Mouse (Mus musculus) bone marrow, adult 2 months (tissue): ENCODE measurements around the gene Ppp2r5d. TPM values are rescaled to one million over a fixed set of nuclear protein-coding genes. Genes with fewer than 3 reads are reported as not detected.
A peak's percentile ranks its signal among the peaks of the same experiment; 100 is the strongest.

Source experiments
- H3K27ac ChIP-seq: fragments of 200-500 bp; 2 replicates; pipeline ENCODE4 v1.5.1; 2012; ENCODE audit warnings: low read depth, mild to moderate bottlenecking, control low read depth, inconsistent platforms, low read length; ENCODE audit not compliant: control insufficient read depth, poor library complexity, insufficient read depth
- H3K4me1 ChIP-seq: fragments of 200-500 bp; 2 replicates; pipeline ENCODE4 v1.6.1; 2011; ENCODE audit warnings: low read length; ENCODE audit not compliant: control insufficient read depth, insufficient read depth
- H3K4me3 ChIP-seq: fragments of 200-500 bp; replicated peaks from 2 replicates; pipeline ENCODE3; 2011; ENCODE audit warnings: mild to moderate bottlenecking, low read depth, low read length, control low read depth; ENCODE audit not compliant: control insufficient read depth
- CTCF ChIP-seq: fragments of 200-500 bp; IDR thresholded peaks from 2 replicates; pipeline ENCODE4 v1.5.1; 2011; ENCODE audit warnings: low read length, control low read depth; ENCODE audit not compliant: control insufficient read depth, insufficient read depth
- POLR2A ChIP-seq: fragments of 200-500 bp; IDR thresholded peaks from 2 replicates; pipeline ENCODE4 v1.6.1; 2011; ENCODE audit warnings: low read depth, mild to moderate bottlenecking, control low read depth, low read length, borderline replicate concordance; ENCODE audit not compliant: control insufficient read depth
- WGBS: fragments of 180-500 bp; shearing (Covaris S2); methylation state at CpG from one replicate; pipeline ENCODE4 v1.1.7; 2018; 5-methylcytosine and 5-hydroxymethylcytosine counted together
- polyA plus RNA-seq: library from polyadenylated mRNA; stranded (reverse); fragments of >200 nt; gene quantifications from 2 replicates; pipeline ENCODE4 v1.2.4, GENCODE M21; 2011; ENCODE audit warnings: low replicate concordance; ENCODE audit not compliant: missing spikeins, insufficient read depth, insufficient read length

Gene Ppp2r5d
- polyA plus RNA-seq, 1 experiment = 47.1 TPM

DNA sequence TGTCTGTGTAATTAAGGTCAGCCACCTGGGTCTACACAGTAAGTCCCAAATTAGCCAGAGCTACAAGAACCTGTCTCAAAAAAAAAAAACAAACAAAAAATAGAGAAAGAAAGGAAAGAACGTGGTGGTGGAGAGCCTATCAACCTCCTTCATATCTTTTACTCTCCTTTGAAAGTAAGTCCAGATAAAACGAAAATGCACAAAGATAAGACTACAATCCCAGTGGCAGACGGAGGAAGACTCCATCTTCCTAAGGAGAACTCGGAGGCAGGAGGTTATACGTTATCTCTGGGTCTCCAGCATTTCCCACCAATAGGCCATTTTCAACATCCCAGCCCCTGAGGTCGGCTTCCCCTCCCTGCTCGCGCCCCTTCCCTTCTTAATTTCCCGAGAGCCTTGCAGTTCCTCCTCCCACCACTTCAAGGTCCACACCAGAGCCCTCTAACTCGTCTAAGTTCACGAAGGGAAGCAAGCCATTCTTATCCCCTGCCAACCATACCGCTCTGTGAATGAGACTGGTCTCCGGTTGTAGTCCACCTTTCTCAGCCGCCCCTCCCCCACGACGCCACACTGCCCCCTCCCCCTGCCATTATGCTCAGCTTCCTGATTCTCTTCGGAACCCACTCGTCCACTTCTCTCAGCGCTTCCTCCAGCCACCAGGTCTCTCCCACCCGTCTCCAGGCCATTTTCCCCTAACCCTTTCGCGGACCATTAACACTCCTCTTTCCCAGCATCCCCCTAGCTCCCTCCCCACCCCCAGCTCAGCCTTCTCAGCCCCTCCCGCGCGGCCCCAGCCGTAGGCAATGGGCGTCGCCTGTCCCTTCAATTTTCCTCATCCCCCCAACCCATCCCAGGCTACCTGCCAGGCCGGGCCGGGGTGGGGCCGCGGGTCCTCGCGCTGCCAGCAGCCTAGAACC, 24.8 kb downstream of the Ppp2r5d start:
- 0 out of 2 replicates have a peak, but pooled peaks have one; percentile 16 for TF ChIP-seq CTCF
- no peak for TF ChIP-seq POLR2A
- whole genome bisulfite sequencing = under 1% methylated on average over 34 of the region's 34 CpGs
- peaks cover 4% of the 10 kb centered on the region for H3K4me1 ChIP-seq
- H3K27ac ChIP-seq = peak overlapping the region; percentile 80
- peak overlapping the region; percentile 83 for H3K4me3 ChIP-seq

DNA sequence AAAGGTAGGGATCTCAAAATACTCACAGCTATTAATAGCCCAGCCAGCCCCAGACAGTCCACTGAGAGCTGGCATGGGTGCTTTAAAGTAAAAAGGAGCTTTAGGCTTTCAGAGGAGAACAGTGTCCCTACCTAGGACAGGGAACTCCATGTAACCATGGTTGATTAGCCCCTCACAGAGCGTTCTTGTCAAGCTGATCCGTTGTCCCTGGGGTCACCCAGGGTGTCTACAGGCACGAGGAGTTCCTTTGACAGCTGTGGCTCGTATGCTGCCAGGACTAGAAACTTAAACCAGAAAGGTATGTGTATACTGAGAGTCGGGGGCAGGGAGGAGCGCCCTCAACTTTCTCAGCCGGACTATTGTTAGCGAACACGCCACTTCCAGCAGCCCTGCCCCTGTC, 26.0 kb downstream of the Ppp2r5d start:
- peaks cover 6% of the 10 kb centered on the region for H3K4me1 ChIP-seq
- no peak overlapping the region for H3K4me3 ChIP-seq
- WGBS = 80% methylated on average over 9 of the region's 9 CpGs
- no peak overlapping the region for H3K27ac ChIP-seq
- TF ChIP-seq POLR2A (no peak), CTCF (no peak)

DNA sequence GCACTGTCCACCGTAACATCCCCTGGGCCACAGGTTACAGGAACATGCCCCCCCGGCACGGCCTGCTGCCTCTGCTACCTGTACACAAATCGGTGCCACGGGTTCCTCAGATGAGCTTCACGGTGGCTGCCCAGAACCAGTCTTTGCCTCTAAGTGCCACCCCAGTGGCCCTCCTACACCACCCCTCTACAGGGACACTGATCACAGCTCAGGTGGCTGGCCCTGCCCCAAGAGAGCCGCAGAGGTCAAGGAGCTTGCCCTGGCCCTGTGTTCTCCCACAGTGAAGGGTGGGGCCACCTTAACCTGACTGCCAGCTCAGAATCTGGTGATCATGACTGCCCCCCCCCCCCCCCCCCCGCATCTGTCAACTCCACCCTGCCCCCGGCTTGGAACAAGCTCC, 26.5 kb downstream of the Ppp2r5d start, which contains the start of gene Mea1:
Mea1 (plus strand) TSS at position 378 of the 400 bp plus-strand sequence.
- Histone ChIP-seq H3K4me1 (peaks cover 6% of the 10 kb centered on the region), H3K27ac (no peak within 1 kb of the TSS), H3K4me3 (no peak within 1 kb of the TSS)
- WGBS = 84% methylated on average over 9 of the region's 9 CpGs
- no peak for TF ChIP-seq POLR2A
- TF ChIP-seq CTCF = no peak

DNA sequence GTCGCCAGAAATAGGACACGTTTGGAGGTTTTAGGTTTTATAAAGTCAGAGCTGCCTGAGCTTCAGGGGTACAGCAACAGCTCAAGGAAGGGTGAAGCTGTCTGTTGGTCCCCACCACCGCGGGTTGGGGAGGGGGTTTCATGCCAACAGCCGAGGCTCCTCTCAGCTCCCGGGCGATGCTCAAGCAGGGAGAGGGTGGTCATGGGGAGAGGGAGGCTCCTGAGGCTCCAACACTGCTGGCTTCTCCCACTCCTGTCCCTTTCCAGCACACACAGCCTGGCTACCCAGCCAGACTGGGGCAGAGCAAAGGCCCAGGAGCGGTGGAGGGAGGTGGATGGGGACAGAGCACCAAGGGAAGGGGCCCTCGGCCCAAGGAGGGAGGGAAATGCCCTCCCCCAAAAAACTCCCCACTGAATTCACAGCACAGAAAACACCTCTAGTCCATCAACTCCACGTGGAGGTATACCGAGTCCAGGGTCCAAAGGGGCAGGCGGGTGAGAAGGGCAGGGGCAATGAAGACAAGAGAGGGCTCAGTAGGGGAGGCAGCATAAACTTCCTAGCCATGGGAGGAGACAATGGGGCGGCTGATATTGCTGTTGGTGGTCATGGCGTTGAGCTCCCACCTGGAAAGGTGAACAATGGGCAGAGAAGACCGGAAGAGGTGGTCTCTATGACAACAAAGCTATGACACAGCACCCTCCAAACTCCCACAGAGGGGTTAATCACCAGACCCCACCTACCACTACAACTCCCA, 30.2 kb downstream of the Ppp2r5d start:
- Histone ChIP-seq H3K4me1 (peaks cover 1% of the 10 kb centered on the region; the same call in 1 of the 2 replicates), H3K27ac (peak overlapping the region; percentile 63), H3K4me3 (peak overlapping the region; percentile 79)
- WGBS = 36% methylated on average over 15 of the region's 15 CpGs
- no peak for TF ChIP-seq POLR2A

DNA sequence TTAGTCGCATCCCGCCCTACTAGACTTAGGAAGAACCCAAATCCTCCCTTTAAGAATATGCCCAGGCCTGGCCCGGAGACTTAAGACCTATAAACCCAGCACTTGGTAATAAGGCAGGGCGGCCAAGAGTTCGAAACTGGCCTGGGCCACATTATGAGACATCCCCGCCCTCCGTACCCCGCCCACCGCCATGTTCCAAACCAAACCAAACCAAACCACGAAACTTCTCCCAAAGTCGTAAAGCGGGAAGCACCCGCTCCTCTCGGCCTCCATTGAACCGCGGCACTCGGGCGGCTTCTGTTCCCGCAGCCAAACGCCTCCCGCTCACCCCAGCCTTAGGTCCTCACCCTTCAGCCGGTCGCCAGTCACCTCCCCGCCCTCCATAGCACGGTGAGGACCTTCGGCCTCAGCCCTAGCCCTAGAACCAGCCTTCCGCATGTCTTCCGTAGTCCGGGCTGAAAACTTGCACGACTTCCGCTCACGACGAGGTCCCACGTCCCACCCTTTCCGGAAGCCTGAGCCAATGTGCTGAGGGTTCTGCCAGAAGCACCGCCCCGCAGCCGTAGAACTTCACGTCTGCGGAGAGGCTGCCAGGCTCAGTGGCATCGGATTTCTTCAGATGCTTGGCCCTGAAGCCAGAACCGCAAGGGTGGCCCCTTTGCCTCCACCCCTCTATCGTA, 30.9 kb downstream of the Ppp2r5d start, which contains the start of gene Rrp36:
Rrp36 (minus strand) TSS at position 503 of the 680 bp plus-strand sequence.
- peak within 1 kb of the TSS; percentile 79 for H3K4me3 ChIP-seq
- WGBS = under 1% methylated on average over 43 of the region's 43 CpGs
- H3K27ac ChIP-seq = peak within 1 kb of the TSS; percentile 63
- H3K4me1 ChIP-seq = peaks cover 1% of the 10 kb centered on the region; the same call in 1 of the 2 replicates
- TF ChIP-seq CTCF = no peak
- TF ChIP-seq POLR2A = peak; percentile 90

DNA sequence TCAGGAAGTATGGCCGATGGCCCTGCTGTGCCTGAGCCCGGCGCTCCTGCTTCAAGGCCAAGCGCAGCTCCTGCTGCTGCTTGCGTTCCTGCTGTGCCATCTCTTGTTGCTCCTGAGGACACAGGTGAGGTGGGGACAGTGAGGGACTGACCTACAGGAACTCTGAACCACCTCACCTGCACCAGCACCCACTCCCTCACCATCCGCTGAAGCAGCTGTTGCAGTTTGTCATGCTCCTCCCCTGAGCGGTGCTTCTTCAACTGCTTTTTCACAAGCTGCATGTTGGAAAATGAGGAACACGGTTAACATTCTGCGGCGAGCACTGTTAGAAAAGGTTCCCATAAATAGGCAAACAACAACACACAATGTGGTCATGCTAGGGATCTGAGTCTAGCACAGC, 35.0 kb downstream of the Ppp2r5d start:
- 93% methylated on average over 10 of the region's 10 CpGs for WGBS
- Histone ChIP-seq H3K4me3 (no peak overlapping the region), H3K4me1 (peaks cover 1% of the 10 kb centered on the region; the same call in 1 of the 2 replicates), H3K27ac (no peak overlapping the region)
- TF ChIP-seq CTCF (no peak), POLR2A (no peak)

DNA sequence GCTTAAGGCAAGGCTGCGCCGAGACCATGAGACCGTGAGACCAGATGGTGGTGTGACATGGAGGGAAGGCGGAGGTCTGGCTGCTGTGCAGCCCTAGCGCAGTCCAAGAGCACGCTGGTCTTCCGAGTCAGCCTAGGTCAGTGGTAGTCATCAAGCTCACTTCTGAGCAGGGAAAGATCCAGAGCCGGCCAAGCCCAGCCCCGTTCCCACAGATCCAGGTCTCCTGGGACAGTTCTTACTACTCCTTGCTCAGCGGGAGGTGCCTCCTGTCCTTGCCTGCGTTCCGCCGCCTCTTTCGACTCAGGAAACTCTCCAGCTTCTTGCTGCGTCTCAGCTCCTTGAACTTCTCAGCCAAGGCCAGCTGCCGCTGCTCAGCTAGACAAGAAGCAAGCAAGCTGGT, 37.2 kb downstream of the Ppp2r5d start:
- Histone ChIP-seq H3K4me3 (no peak overlapping the region), H3K27ac (no peak overlapping the region), H3K4me1 (no peaks in the 10 kb centered on the region)
- TF ChIP-seq CTCF (no peak), POLR2A (no peak)
- WGBS = 95% methylated on average over 16 of the region's 16 CpGs
